Mouse (Mus musculus) spleen, postnatal 4 days (tissue): ENCODE data around the gene Bsg.

Experiments used
- DNase-seq, 2 experiments: peaks; one replicate each; pipeline ENCODE4 v3.0.0; 2022; ENCODE audit warnings: low spot score in 2 of 2

The Bsg gene

GRCm38 (mm10) chr10:79704970-79705360 lies 674 bp downstream of the Bsg start:
- peak in 1 of 2 experiments; percentile 73 for DNase-seq

- peak; percentile 81 to 85 for DNase-seq
Measured at GRCm38 (mm10) chr10:79705951-79706350, 1.7 kb downstream of the Bsg start.

- peak in 1 of 2 experiments; percentile 66 for DNase-seq
Measured at GRCm38 (mm10) chr10:79706406-79707094, 2.3 kb downstream of the Bsg start.

- DNase-seq: no peak
Measured at GRCm38 (mm10) chr10:79707162-79707561, 2.9 kb downstream of the Bsg start.

GRCm38 (mm10) chr10:79707759-79708158 lies 3.5 kb downstream of the Bsg start:
- no peak for DNase-seq

GRCm38 (mm10) chr10:79708668-79709067 lies 4.4 kb downstream of the Bsg start:
- DNase-seq: no peak

GRCm38 (mm10) chr10:79709307-79709706 lies 5.0 kb downstream of the Bsg start:
- DNase-seq: no peak

GRCm38 (mm10) chr10:79712029-79712428 lies 7.7 kb downstream of the Bsg start:
- DNase-seq: peak in 1 of 2 experiments; percentile 71

GRCm38 (mm10) chr10:79712499-79713126 lies 8.3 kb downstream of the Bsg start:
- DNase-seq: peak; percentile 94 to 98

GRCm38 (mm10) chr10:79713163-79713562 lies 8.9 kb downstream of the Bsg start:
- no peak for DNase-seq

- no peak for DNase-seq
Measured at GRCm38 (mm10) chr10:79714996-79715395, 10.7 kb downstream of the Bsg start.

GRCm38 (mm10) chr10:79716254-79716987 lies 12.1 kb downstream of the Bsg start, which contains the start of gene Hcn2:
Hcn2 (plus strand) TSS chr10:79716634.
- no peak for DNase-seq

- DNase-seq: no peak
Measured at GRCm38 (mm10) chr10:79716988-79717355, 12.7 kb downstream of the Bsg start.

GRCm38 (mm10) chr10:79717640-79718357 lies 13.5 kb downstream of the Bsg start:
- DNase-seq: peak; percentile 62 to 84

GRCm38 (mm10) chr10:79721089-79721488 lies 16.8 kb downstream of the Bsg start:
- no peak for DNase-seq

- no peak for DNase-seq
Measured at GRCm38 (mm10) chr10:79723047-79723446, 18.8 kb downstream of the Bsg start.

- no peak for DNase-seq
Measured at GRCm38 (mm10) chr10:79723692-79724091, 19.4 kb downstream of the Bsg start.

GRCm38 (mm10) chr10:79726090-79726489 lies 21.8 kb downstream of the Bsg start:
- peak; percentile 77 to 93 for DNase-seq

GRCm38 (mm10) chr10:79728323-79729249 lies 24.3 kb downstream of the Bsg start:
- no peak for DNase-seq

- DNase-seq: no peak
Measured at GRCm38 (mm10) chr10:79729357-79729965, 25.2 kb downstream of the Bsg start.
